Mouse (Mus musculus) small intestine, adult 2 months (tissue): ENCODE results near the gene Mapk8. TPM values are rescaled to one million over a fixed set of nuclear protein-coding genes. Genes with fewer than 3 reads are reported as not detected.

Source experiments
- H3K27ac ChIP-seq: fragments of 200-500 bp; 2 replicates; pipeline ENCODE4 v1.5.1; 2012; ENCODE audit warnings: low read depth, low read length, control low read depth, inconsistent platforms; ENCODE audit not compliant: insufficient read depth
- H3K27me3 ChIP-seq: fragments of 200-500 bp; 2 replicates; pipeline ENCODE4 v1.6.1; 2012; ENCODE audit warnings: mild to moderate bottlenecking, moderate library complexity, low read length, inconsistent platforms; ENCODE audit not compliant: control insufficient read depth, insufficient read depth
- H3K36me3 ChIP-seq: fragments of 200-500 bp; 2 replicates; pipeline ENCODE4 v1.6.1; 2012; ENCODE audit warnings: mild to moderate bottlenecking, low read length, control low read depth, inconsistent platforms; ENCODE audit not compliant: control insufficient read depth, insufficient read depth
- H3K4me1 ChIP-seq: fragments of 200-500 bp; 2 replicates; pipeline ENCODE4 v1.6.1; 2012; ENCODE audit warnings: low read length, inconsistent platforms, mixed read lengths; ENCODE audit not compliant: control insufficient read depth, insufficient read depth, insufficient read length
- H3K4me3 ChIP-seq: fragments of 200-500 bp; 2 replicates; pipeline ENCODE4 v1.5.1; 2012; ENCODE audit warnings: low read depth, mild to moderate bottlenecking, control low read depth, inconsistent platforms, low read length, moderate library complexity
- CTCF ChIP-seq: fragments of 200-500 bp; IDR thresholded peaks from 2 replicates; pipeline ENCODE4 v1.5.1; 2012; ENCODE audit warnings: low read depth, mild to moderate bottlenecking, control low read depth, inconsistent platforms, low read length, moderate library complexity, mixed read lengths; ENCODE audit not compliant: insufficient replicate concordance, insufficient read length; ENCODE audit errors: extremely low read depth
- POLR2A ChIP-seq: fragments of 200-500 bp; IDR thresholded peaks from 2 replicates; pipeline ENCODE4 v1.6.1; 2012; ENCODE audit warnings: low read depth, mild to moderate bottlenecking, control low read depth, inconsistent platforms, low read length, moderate library complexity
- WGBS: fragments of 180-500 bp; shearing (Covaris S2); methylation state at CpG from one replicate; pipeline ENCODE4 v1.1.7; 2018; 5-methylcytosine and 5-hydroxymethylcytosine counted together
- polyA plus RNA-seq: library from polyadenylated mRNA; depleted of rRNA; stranded (reverse); fragments of >200 nt; gene quantifications from 2 replicates; pipeline ENCODE4 v1.2.3, GENCODE M21; 2012

Gene Mapk8
- polyA plus RNA-seq, 1 experiment: 11.8 TPM

DNA sequence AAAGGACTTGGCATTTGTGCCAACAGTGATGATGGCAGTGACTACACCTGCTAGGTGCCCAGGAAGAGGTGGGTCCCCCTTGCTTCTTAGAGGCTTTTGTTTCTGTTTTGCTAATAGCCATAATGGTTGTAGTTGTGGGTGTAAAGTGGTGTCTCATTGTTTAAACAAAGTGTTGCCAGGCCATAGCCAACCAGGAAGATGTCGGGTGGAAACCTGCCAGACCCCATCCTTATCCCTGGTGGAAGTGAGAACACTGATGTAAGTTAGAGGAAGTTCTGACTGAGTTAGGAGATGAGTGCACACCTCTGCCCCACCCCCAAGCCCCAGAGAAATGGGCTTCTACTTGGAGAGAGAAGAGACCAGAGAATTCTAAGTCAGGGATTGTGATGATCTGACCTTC lies 98.8 kb downstream of the Mapk8 start:
- H3K4me1 ChIP-seq: no peaks in the 10 kb centered on the region
- H3K27ac ChIP-seq: no peak overlapping the region
- no peak for TF ChIP-seq POLR2A
- TF ChIP-seq CTCF: no peak
- no peaks in the 10 kb centered on the region for H3K36me3 ChIP-seq
- H3K27me3 ChIP-seq: peaks cover 8% of the 10 kb centered on the region
- WGBS: 24% methylated on average over 1 of the region's 1 CpGs
- H3K4me3 ChIP-seq: no peak overlapping the region

- 23% methylated on average over 4 of the region's 4 CpGs for WGBS
- no peak overlapping the region for H3K4me3 ChIP-seq
- H3K27ac ChIP-seq: no peak overlapping the region
- H3K36me3 ChIP-seq: no peaks in the 10 kb centered on the region
- H3K4me1 ChIP-seq: no peaks in the 10 kb centered on the region
- TF ChIP-seq CTCF (no peak), POLR2A (no peak)
- H3K27me3 ChIP-seq: peaks cover 8% of the 10 kb centered on the region
Measured at GRCm38 (mm10) chr14:33347738-33348137, 99.2 kb downstream of the Mapk8 start.

GRCm38 (mm10) chr14:33346546-33346945 lies 100.4 kb downstream of the Mapk8 start:
- peaks cover 8% of the 10 kb centered on the region for H3K27me3 ChIP-seq
- 54% methylated on average over 6 of the region's 6 CpGs for WGBS
- H3K4me1 ChIP-seq: no peaks in the 10 kb centered on the region
- TF ChIP-seq CTCF: no peak
- no peak for TF ChIP-seq POLR2A
- H3K27ac ChIP-seq: no peak overlapping the region
- no peak overlapping the region for H3K4me3 ChIP-seq
- no peaks in the 10 kb centered on the region for H3K36me3 ChIP-seq

DNA sequence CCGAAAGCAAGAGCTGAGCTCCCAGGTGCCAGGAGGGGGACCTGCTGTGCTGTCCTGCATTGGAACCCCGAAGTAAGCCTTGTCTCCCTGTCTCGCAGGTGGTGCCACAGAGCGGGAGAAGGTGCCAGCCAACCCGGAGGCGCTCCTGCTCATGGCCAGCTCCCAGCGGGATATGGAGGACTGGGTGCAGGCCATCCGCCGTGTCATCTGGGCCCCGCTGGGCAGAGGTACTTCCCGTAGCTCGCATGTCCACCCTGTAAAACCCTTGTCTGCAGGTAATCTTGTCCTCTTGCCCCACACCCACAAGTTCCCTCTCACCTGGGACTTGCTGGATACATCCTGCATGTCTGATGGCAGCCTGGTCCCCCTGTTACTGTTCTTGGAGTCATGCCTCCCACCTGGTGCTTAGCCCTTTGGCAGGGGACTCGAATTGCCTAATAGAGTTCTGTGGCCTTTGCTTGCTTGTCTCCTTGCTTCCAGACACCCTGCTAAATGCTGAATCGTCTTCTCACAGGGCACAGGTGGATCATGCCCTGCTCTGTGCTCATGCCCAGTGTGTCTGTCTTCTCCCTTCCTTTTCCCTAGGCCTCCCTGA lies 103.7 kb downstream of the Mapk8 start:
- no peaks in the 10 kb centered on the region for H3K4me1 ChIP-seq
- no peak overlapping the region for H3K27ac ChIP-seq
- 78% methylated on average over 14 of the region's 14 CpGs for WGBS
- no peak overlapping the region for H3K4me3 ChIP-seq
- H3K27me3 ChIP-seq: no peaks in the 10 kb centered on the region
- TF ChIP-seq POLR2A: no peak
- TF ChIP-seq CTCF: no peak
- no peaks in the 10 kb centered on the region for H3K36me3 ChIP-seq

- Histone ChIP-seq H3K36me3 (no peaks in the 10 kb centered on the region), H3K4me1 (no peaks in the 10 kb centered on the region), H3K27ac (no peak overlapping the region), H3K27me3 (no peaks in the 10 kb centered on the region), H3K4me3 (no peak overlapping the region)
- 62% methylated on average over 5 of the region's 5 CpGs for WGBS
- TF ChIP-seq POLR2A: no peak
- no peak for TF ChIP-seq CTCF
Measured at GRCm38 (mm10) chr14:33338684-33339083, 108.3 kb downstream of the Mapk8 start.

- Histone ChIP-seq H3K4me3 (no peak overlapping the region), H3K4me1 (no peaks in the 10 kb centered on the region), H3K27me3 (no peaks in the 10 kb centered on the region), H3K36me3 (no peaks in the 10 kb centered on the region), H3K27ac (no peak overlapping the region)
- TF ChIP-seq POLR2A (no peak), CTCF (no peak)
- WGBS: 37% methylated on average over 6 of the region's 6 CpGs
Measured at GRCm38 (mm10) chr14:33335733-33336132, 111.2 kb downstream of the Mapk8 start.

DNA sequence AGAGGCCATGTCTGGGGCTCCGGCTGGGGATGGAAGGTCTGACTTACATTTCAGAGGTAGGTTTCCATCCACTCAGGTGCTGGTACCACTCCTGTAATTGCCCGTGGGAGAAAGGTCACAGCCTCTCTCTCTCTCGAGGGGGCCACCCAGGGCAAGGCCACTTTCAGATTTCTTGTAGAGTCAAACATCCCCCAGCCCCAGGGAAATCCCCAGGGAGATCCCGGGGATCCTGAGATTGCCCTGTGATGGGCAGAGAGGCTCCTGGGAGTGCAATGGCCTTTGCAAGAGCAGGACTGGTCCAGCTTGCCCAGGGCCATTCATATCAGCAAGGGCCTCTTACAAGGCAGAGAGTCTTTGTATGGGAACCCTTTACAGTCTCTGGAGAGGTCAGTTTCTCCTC lies 112.6 kb downstream of the Mapk8 start:
- H3K27me3 ChIP-seq: no peaks in the 10 kb centered on the region
- WGBS: 63% methylated on average over 4 of the region's 4 CpGs
- no peak overlapping the region for H3K4me3 ChIP-seq
- H3K36me3 ChIP-seq: no peaks in the 10 kb centered on the region
- TF ChIP-seq CTCF (no peak), POLR2A (no peak)
- no peak overlapping the region for H3K27ac ChIP-seq
- no peaks in the 10 kb centered on the region for H3K4me1 ChIP-seq
